Mouse (Mus musculus) spleen, adult 18-20 months (tissue): ENCODE results near the gene Hist1h2bp.
A peak's percentile ranks its signal among the peaks of the same experiment; 100 is the strongest.

Experiments
- DNase-seq, 2 experiments: peaks; one replicate each; pipeline ENCODE4 v3.0.0; 2022; ENCODE audit warnings: mixed read lengths in 2 of 2

Hist1h2bp gene

DNA sequence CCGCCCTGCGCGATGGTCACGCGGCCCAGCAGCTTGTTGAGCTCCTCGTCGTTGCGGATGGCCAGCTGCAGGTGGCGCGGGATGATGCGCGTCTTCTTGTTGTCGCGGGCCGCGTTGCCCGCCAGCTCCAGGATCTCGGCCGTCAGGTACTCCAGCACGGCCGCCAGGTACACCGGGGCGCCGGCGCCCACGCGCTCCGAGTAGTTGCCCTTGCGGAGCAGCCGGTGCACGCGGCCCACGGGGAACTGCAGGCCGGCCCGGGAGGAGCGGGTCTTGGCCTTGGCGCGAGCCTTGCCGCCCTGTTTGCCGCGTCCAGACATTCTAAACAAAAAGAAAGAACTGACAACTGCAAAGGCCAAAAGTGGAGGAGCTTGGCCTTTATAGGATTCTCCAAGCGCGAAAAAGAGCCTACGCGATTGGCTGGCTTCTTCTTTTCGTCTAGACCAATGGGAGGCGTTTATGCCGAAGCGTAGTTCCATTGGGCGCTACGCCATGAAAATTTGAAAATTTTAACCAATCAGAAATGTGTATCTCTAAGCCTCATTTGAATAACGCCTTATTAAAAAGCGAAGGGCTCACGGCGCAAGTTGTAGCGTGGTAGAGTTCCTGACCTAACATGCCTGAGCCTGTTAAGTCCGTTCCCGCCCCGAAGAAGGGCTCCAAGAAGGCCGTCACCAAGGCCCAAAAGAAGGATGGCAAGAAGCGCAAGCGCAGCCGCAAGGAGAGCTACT, at the start of gene Hist1h2bp, which contains the start of gene Hist1h2an:
Hist1h2bp (plus strand) TSS at position 563 of the 731 bp plus-strand sequence.
Hist1h2an (minus strand) TSS at position 320 of the 731 bp plus-strand sequence.
- DNase-seq = peak; percentile 64 to 65

DNA sequence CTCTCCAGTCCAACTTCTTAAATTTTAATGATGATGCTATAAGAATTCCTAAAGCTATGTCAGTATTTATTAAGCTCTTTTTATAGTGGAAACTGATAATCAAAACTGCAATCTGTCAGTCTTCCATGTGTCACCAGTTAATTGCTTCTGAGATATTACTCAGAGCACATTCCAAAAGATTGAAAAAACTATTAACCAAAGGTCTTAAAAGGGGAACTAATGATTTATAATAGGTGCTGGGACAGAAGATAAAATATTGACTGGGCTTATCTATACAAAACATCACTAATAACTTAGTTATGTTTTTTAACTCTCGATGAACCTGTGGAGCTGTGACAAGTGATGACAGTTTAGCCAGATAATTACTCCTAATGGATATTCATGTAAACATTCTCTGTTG, 42.3 kb upstream of the Hist1h2bp start:
- no peak for DNase-seq

DNA sequence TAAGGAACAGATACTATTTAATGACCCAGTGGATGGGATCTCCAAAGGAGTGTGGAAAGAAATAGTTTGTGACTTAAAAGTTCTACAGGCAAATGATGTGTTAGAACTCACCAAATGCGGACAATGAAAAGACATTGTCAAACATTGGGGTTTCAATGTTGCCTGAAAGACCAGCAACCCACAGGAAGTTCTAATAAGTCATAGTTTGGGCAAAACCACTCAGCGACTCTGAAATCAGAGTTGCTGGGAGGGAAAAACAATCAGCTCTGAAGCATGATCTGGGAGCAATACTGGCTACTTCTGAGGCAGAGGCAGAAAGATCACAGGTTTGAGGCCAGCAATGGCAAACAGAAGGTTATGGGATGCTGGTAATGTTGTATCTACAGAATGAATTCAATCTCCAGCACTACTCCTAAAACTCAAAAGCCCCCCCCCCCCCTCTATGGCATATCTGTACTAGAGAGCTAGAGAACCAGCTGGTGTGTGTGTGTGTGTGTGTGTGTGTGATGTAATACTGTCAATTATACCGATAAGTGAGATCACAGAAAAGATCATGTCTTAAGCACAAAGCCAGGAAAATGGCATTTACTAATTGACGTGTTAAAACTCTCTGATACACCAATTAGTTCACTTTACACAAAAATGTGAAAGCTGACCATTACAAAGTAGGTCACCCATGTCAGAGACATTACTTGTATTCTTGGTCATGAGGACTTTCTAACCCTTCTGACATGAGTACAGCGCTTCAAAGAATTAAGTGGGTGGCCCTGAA, 37.7 kb upstream of the Hist1h2bp start:
- no peak for DNase-seq

DNA sequence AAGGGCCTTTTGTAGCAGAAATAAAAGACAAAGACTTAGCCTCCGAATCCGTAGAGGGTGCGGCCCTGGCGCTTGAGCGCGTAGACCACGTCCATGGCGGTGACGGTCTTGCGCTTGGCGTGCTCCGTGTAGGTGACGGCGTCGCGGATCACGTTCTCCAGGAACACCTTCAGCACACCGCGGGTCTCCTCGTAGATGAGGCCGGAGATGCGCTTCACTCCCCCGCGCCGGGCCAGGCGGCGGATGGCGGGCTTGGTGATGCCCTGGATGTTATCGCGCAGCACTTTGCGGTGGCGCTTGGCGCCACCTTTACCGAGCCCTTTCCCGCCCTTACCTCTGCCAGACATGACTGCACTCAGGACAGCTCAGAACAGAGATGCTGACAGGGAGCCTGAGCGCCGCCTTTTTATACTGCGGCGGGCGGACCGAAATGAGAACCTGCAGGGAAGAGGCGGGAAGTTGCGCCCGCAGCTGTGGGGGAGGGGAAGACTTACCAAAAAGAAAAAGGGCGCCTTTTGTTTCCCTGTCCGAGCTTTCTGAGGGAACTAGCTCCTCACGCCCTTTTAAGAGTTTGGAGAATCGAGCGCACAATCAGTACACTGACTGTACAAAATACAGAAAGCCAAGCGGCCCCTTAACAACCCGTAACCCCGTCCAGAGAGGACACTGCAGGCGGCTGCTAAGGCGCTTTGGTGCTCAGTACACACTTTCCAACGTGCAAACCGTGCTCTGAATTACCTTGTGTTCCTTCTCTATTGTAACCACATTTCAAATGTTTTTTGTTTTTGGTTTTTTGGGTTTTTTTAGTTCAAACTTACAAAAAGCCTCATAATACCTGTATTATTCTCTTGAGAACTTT, 36.9 kb upstream of the Hist1h2bp start, which contains the start of gene Hist1h4k:
Hist1h4k (minus strand) TSS at position 347 of the 859 bp plus-strand sequence.
- peak; percentile 82 to 86 for DNase-seq

DNA sequence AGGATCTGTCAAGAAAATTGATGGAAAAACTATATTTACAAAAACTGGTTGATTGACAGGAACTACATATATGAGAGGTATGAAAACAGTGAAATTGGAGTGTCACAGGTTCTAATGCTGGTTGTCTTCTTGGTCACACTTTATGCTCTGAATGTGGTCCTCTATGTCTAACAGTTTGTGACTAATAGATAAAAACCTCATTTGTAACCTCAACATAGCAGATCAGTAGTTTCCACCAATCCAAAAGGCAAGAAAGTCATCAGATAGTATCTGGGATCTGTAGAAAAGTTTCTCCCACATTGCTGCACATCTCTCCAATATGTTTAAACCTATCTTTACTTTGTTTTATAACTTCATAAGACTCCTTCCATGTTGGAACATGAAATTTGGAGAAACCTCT, 35.8 kb upstream of the Hist1h2bp start:
- no peak for DNase-seq

DNA sequence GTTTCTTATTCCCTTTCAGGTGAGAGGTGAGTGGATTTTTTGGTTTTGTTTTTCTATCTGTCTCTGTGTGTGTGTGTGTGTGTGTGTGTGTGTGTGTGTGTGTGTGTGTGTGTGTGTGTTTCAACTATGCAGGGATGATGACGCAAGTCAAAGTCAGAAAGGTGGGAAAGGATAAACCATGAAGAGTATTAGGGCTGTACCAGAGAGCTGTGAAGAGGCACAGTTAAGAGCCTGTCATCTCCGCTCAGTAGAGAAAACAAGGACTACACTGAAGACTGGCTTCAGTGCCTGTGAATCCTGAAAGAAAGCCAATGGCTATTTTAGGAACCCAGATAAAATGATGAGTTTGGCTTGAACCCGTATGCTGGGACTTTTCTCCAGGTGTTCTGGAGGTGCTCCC, 35.4 kb upstream of the Hist1h2bp start:
- DNase-seq = no peak

DNA sequence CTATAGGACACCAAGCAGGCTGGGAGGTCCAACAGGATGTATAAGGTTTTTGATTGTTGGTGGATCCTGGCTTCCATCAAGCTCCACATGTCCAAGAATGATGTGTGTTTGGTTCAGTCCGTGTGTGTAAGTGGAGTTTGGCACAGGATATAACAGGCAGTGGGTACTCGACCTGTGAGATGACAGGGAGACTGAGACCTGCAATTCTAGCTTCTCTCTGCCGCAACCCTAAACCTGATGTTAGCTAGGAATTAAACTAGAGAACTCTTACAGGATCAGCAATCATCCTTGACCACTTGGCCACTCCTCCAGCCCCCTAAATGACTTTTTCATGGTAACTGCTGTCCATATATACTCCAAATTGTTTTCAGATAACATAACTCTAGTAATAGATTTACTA, 34.9 kb upstream of the Hist1h2bp start:
- DNase-seq = no peak

DNA sequence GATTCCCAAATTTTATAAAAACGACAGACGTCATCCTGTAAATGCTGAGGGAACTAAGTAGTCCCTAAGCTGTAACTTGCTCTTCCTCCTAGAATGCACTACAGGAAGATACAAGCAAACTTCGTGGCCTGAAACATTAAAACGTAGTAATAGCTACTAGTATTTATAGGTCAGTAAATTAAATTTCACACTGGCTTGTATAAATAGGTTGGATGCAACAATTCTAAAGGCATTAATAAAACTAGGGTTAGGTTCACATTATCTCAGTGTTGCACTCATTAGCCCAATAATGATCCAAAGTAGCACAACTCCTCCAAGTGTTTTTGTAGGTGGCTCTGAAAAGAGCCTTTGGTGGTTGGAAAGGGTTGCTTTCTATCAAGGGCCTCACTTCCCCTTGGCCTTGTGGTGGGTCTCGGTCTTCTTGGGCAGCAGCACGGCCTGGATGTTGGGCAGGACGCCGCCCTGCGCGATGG, 34.2 kb upstream of the Hist1h2bp start:
- no peak for DNase-seq

DNA sequence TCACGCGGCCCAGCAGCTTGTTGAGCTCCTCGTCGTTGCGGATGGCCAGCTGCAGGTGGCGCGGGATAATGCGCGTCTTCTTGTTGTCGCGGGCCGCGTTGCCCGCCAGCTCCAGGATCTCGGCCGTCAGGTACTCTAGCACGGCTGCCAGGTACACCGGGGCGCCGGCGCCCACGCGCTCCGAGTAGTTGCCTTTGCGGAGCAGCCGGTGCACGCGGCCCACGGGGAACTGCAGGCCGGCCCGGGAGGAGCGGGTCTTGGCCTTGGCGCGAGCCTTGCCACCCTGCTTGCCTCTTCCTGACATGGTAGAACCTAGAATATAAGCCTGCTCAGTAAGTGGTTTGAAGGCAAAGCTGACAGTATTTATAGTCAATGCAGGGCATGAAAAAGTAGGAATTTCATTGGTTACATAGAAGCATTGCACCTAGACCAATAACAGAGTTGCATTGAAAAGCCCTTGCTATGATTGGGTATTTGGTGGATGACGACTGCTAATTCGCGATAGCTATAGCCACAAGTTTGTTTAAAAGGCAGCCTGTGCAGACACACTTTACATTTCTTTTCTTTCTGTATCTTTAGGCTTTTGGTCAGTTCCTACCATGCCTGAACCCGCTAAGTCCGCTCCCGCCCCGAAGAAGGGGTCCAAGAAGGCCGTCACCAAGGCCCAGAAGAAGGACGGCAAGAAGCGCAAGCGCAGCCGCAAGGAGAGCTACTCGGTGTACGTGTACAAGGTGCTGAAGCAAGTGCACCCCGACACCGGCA, 33.6 kb upstream of the Hist1h2bp start, which contains the start of the genes Hist1h2ak and Hist1h2bn:
Hist1h2ak (minus strand) TSS at position 304 of the 762 bp plus-strand sequence.
Hist1h2bn (plus strand) TSS at position 600 of the 762 bp plus-strand sequence.
- DNase-seq = peak; percentile 45 to 46

DNA sequence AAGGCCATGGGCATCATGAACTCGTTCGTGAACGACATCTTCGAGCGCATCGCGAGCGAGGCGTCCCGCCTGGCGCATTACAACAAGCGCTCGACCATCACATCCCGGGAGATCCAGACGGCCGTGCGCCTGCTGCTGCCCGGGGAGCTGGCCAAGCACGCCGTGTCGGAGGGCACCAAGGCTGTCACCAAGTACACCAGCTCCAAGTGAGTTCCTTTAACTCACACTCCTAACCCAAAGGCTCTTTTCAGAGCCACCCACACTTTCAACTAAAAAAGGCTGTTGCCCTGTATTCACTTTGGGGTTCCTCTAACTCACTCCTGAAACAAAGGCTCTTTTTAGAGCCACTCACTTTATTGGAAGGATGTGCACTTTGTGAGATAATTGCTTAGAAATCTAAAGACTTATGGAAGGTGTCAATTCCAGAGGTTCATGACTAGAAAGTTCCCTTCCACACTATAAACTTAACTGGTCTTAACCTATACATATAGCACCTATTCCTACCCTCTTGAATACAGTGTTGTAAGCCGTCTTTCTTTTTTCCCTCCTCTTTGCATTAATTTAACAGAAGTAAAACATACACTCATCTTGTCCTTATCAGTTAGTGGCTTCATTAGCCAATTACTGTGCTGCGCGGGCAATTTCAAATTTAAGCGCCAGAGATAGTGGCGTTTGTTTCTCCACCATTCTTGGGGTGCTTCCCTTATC, 32.8 kb upstream of the Hist1h2bp start:
- DNase-seq = peak in 1 of 2 experiments; percentile 19

DNA sequence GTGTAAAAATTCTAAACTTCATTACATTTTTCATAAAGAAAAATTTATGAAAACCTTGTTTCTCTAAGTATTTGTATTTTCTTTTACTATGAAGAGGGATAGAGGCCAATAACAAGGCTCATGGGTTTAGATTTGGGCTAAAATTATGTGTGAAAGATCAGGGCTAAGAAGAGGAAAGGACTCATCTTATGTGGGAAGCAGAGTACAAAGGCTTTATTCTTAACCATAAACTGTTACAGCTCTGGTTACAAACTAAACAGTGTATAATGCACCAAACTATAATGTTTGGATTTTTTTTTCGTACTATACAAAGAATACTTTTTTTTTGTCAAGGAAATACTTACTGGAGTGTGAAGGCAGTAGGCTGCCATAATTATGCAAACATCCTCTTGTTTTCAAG, 31.6 kb upstream of the Hist1h2bp start:
- no peak for DNase-seq

DNA sequence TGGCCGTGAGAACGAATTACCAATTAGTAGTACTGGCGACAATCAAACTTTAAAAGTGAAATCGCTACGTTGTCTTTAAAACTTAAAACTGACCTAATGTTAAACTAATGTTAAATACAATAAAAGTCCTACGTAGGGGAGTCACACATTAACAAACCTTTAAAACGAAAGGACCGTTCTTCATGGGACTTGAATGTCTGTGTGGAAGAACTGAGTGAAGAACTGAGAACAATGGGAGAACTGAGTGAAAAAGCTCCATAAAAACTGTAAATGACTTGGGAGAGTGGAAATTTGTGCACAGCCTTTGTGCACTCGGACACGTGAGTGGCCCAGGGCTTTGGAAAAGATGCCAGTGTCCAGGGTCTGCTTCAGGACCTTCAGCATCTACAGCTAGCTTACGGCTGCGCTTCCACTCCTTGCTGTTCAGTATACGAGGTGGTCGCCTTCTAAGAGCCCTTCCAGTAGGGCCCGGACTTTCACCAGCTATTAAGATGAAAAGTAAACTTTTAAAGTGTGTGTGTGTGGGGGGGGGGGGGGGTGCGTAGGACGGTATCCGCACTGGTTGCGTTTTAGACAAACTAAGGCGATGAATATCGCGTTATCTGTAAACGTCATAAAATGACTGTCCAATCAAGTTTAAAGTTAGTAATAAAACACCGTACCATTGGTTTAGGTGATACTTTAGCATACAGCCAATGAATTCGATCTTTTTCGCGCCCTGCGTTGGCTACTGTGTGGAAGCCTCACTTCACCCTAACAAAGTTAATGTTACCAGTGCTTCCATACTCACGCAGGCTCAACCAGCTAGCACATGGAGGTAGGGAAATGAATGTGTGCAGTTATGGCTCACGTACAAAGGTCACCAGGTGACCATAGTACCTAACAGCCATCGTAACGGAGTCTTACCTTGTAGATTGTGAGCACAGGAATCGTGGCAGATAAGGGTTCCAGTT, 8.2 kb upstream of the Hist1h2bp start:
- peak; percentile 43 to 48 for DNase-seq

DNA sequence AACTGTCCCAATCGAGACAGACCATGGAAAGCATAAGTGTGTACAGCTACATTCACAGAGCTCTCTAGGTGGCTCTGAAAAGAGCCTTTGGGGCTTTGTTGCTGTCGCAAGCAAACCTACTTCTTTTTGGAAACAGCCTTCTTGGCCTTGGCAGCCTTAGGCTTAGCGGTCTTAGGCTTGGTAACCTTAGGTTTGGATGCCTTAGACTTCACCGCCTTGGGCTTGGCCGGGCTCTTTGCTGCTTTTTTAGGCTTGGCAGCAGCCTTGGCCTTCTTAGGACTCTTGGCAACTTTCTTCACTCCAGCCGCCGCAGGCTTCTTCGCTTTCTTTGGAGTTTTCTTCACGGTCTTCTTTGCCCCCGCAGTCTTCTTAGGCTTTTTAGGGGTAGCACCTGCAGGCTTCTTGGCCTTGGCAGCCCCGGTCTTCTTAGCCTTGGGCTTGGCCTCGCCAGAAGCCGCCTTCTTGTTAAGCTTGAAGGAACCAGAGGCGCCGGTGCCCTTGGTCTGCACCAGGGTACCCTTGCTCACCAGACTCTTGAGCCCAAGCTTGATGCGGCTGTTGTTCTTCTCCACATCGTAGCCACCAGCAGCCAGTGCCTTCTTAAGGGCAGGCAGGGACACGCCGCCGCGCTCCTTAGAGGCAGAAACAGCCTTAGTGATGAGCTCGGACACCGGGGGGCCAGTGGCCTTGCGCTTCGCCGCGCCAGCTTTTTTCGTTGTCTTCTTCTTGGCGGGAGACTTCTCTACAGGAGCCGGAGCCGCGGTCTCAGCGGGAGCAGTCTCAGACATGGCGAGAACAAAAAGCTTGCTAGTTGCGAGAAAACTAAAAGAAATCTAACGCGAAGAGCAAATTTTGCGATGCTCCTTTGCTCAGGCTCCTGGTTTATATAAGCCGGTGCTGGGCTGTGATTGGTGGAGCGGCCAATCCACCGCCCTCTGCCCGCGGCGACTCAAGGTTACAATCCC, 7.2 kb upstream of the Hist1h2bp start, which contains the start of gene Hist1h1b:
Hist1h1b (minus strand) TSS at position 859 of the 965 bp plus-strand sequence.
- peak; percentile 37 to 42 for DNase-seq

DNA sequence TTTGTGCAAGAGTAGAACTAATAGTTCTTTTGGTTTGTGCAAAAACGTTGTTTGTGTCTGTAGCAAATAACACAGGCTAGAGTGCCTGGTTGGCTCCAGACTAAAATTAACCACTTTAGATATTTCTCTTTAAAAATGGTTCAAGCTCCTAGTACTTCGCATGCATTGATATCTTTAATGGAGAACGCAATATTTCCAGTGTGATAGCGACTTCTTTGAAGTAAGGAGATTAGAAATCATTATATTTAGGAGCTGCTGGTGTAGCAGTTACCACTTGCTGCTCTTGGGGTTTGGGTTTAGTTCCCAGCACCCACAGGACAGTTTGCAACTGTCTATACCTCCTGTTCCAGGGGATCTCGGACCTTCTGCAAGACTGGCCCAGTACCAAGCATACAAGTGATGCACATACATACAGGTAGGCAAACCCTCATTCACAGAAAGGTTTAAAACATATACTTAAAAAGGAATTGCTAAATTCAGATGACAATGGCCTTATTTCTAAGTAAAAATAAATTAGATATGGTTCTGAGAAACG, 6.2 kb upstream of the Hist1h2bp start:
- no peak for DNase-seq

DNA sequence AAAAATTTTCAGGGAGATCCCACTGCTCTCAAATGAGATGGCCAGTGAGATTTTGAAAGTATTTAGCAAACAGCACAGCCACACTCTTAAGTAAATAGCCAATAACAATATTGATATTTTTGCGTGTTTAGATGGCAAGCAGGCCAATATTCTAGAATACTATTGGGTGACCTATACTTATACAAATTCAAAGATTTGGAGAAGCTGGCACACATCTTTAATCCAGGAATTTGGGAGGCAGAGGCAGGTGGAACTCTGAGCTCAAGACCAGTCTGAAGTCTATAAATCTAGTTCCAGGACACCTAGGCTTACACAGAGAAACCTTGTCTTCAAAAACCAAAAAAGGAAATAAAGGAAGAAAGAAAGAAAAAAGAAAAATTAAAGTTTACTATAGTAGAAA, 5.6 kb upstream of the Hist1h2bp start:
- no peak for DNase-seq

DNA sequence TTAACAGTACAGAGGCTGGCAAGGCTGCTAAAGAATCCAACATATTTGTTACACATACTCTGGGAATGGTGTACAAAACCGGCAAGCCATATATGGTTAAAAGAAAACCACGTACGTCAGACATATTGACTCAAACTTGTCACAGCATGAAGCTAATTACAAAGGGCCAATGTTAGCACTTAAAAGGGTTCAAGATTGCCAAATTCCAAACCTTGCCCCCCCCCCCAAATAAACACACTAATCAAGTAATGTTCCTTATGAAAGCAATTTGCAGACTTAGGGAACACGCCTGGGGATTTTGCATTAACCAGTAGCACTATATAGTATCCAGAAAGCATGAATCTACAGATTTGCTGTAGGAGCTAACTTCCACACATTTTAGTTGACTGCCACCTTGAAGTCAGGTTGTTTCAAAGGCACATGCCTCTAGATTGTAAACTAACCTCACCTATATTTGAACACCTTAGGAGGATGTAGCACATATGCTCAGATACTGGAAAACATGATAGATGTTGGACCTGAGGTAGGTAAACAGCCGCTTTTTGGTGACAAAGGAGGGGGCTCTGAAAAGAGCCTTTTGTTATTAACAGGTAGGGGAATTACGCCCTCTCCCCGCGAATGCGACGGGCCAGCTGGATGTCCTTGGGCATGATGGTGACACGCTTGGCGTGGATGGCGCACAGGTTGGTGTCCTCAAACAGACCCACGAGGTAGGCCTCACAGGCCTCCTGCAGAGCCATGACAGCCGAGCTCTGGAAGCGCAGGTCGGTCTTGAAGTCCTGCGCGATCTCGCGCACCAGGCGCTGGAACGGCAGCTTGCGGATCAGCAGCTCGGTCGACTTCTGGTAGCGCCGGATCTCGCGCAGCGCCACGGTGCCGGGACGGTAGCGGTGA, 4.7 kb upstream of the Hist1h2bp start:
- DNase-seq = peak; percentile 17 to 22

DNA sequence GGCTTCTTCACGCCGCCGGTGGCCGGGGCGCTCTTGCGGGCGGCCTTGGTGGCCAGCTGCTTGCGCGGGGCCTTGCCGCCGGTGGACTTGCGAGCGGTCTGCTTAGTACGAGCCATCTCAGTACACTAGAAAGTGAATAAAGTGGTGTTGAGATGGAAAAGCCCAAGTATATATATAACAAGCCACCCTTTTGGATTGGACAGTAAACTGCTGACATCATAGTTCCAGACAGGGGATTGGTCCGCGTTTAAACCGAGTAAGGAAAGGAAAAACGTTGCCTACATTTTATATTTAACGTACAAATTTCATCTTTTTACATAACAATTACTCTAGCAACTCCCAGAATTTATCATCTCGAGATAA, 4.0 kb upstream of the Hist1h2bp start, which contains the start of gene Hist1h3i:
Hist1h3i (minus strand) TSS at position 116 of the 363 bp plus-strand sequence.
- DNase-seq = peak; percentile 24 to 38
